Mouse (Mus musculus): Measurements from ENCODE around the gene Steap4. TPM values are rescaled to one million over a fixed set of nuclear protein-coding genes. Genes with fewer than 3 reads are reported as not detected.

The Steap4 gene
- total RNA-seq (2014; rRNA removed): 0.23 and 0.43 TPM in 2 replicates
- polyA plus RNA-seq (2015; fragmentation: Nextera tagmentation; extraction: Ambion mirVana): 0.33 and 0.46 TPM in 2 replicates

DNA sequence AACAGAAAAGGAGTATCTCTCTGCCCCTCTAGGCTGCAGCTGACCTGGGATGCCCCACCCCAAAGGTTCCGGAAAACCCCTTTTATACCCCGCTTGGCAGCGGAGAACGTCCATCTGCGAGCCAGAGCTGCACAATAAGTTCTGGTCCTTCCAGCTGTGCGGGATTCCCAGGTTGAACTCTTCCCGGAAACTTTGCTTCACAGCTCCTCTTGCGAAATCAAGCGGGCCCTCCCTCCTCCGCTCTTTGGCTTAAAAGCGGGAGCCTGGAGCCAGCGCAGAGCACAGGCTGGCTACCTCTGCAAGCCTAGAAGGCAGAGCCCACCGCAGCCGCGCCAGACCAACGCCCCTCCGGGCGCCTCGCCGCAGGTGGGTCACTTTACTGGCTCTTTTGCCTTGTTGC lies at the start of gene Steap4:
Gene Steap4 (plus strand): TSS at position 282 of the 400 bp plus-strand sequence.
- H3K4me1 ChIP-seq (ENCODE audit: insufficient read depth): no peaks in the 10 kb centered on the region
- no peaks in the 10 kb centered on the region for H3K36me3 ChIP-seq (ENCODE audit: insufficient read depth)
- 7% methylated on average over 20 of the region's 20 CpGs for WGBS
- H3K27ac ChIP-seq (ENCODE audit: low read depth, low read length): no peak within 1 kb of the TSS
- H3K4me3 ChIP-seq (ENCODE audit: low read depth, low read length): no peak within 1 kb of the TSS
- no peaks in the 10 kb centered on the region for H3K27me3 ChIP-seq (ENCODE audit: insufficient read depth, low read length)
- no peak for TF ChIP-seq CTCF (IDR thresholded peaks at IDR 0.05; ENCODE audit: low read depth)
- DNase-seq: no peak
- H3K9ac ChIP-seq: no peak within 1 kb of the TSS
- no peaks in the 10 kb centered on the region for H3K9me3 ChIP-seq (ENCODE audit: low read length)
- peak within 1 kb of the TSS; percentile 40 for H3K4me2 ChIP-seq (ENCODE audit: low read depth)
- no peak for ATAC-seq

DNA sequence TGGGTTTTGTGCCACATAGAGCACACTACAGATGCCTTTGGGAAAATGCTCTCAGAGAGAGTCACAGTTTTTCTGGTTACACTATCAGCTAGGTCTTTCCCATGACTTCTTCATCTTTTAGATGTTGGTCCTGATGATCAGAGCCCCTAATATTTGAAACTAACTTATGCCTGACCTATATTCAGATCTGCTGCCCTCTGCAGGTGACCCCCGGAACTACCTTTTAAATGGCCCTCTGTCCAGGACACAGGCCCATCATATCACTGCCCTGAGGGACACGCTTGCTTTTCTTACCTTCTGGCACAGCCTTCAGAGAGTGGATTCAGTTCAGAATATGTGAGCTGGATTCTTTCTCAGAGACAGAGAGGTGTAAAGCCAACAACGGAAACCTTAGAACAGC lies 48.3 kb upstream of the Steap4 start:
- ATAC-seq: no peak
- no peak overlapping the region for H3K4me2 ChIP-seq (ENCODE audit: low read depth)
- 69% methylated on average over 3 of the region's 3 CpGs for WGBS
- no peaks in the 10 kb centered on the region for H3K27me3 ChIP-seq (ENCODE audit: insufficient read depth, low read length)
- H3K4me1 ChIP-seq (ENCODE audit: insufficient read depth): no peaks in the 10 kb centered on the region
- TF ChIP-seq CTCF (IDR thresholded peaks at IDR 0.05; ENCODE audit: low read depth): peak; percentile 10; the same call in 1 of the 2 replicates
- DNase-seq: no peak
- no peaks in the 10 kb centered on the region for H3K36me3 ChIP-seq (ENCODE audit: insufficient read depth)
- no peak overlapping the region for H3K4me3 ChIP-seq (ENCODE audit: low read depth, low read length)
- no peak overlapping the region for H3K27ac ChIP-seq (ENCODE audit: low read depth, low read length)
- H3K9me3 ChIP-seq (ENCODE audit: low read length): no peaks in the 10 kb centered on the region
- no peak overlapping the region for H3K9ac ChIP-seq

DNA sequence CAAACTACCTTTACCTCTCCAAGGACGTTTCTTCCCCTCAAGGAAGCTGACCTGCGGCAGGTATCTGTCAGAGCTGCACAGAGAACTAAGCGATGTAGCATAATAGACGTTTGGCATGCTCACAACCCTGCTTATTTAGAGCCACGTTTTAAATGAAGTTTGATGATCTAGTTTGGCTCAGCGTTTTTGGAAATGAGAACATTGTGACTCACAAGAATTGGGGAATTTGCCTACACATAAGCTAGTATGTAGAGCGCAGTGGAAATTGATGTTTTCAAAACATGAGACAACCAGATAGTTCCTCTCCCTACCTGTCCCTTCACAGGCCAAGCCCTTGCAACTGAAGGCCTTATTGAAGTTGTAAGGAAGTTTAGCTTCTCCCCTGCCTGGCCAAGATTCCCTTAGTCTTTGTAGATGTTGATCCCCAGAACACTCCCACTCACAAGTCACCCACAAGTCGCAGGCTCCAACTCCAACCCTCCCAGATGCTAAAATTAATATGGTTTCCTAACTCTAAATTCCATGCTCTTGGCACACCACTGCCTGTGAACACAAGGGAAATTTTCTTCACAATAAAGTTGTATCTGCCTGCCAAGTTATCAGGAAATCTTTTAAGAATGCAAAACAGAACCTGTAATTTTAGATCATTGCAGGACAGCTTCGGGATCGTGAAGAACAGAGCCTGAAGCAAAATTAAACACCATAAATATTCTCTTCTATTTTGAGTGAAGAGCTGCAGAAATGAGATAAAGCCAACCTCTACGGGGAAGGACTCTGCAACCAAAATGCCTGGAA lies 42.6 kb upstream of the Steap4 start:
- H3K27ac ChIP-seq (ENCODE audit: low read depth, low read length): no peak overlapping the region
- 78% methylated on average over 11 of the region's 11 CpGs for WGBS
- TF ChIP-seq CTCF (IDR thresholded peaks at IDR 0.05; ENCODE audit: low read depth): no peak
- ATAC-seq: no peak
- no peaks in the 10 kb centered on the region for H3K27me3 ChIP-seq (ENCODE audit: insufficient read depth, low read length)
- no peak overlapping the region for H3K4me3 ChIP-seq (ENCODE audit: low read depth, low read length)
- H3K4me1 ChIP-seq (ENCODE audit: insufficient read depth): no peaks in the 10 kb centered on the region
- H3K9me3 ChIP-seq (ENCODE audit: low read length): no peaks in the 10 kb centered on the region
- no peak for DNase-seq
- H3K36me3 ChIP-seq (ENCODE audit: insufficient read depth): no peaks in the 10 kb centered on the region
- H3K9ac ChIP-seq: no peak overlapping the region
- no peak overlapping the region for H3K4me2 ChIP-seq (ENCODE audit: low read depth)

- WGBS: 87% methylated on average over 5 of the region's 5 CpGs
- H3K9ac ChIP-seq: no peak overlapping the region
- no peaks in the 10 kb centered on the region for H3K4me1 ChIP-seq (ENCODE audit: insufficient read depth)
- H3K27me3 ChIP-seq (ENCODE audit: insufficient read depth, low read length): no peaks in the 10 kb centered on the region
- DNase-seq (no peak), ATAC-seq (no peak)
- H3K9me3 ChIP-seq (ENCODE audit: low read length): no peaks in the 10 kb centered on the region
- H3K36me3 ChIP-seq (ENCODE audit: insufficient read depth): no peaks in the 10 kb centered on the region
- no peak overlapping the region for H3K4me2 ChIP-seq (ENCODE audit: low read depth)
- no peak overlapping the region for H3K4me3 ChIP-seq (ENCODE audit: low read depth, low read length)
- no peak for TF ChIP-seq CTCF (IDR thresholded peaks at IDR 0.05; ENCODE audit: low read depth)
- no peak overlapping the region for H3K27ac ChIP-seq (ENCODE audit: low read depth, low read length)
Observed at GRCm38 (mm10) chr5:7918296-7918579, 42.0 kb upstream of the Steap4 start.

- DNase-seq: no peak
- H3K4me1 ChIP-seq (ENCODE audit: insufficient read depth): no peaks in the 10 kb centered on the region
- H3K27me3 ChIP-seq (ENCODE audit: insufficient read depth, low read length): no peaks in the 10 kb centered on the region
- no peak overlapping the region for H3K27ac ChIP-seq (ENCODE audit: low read depth, low read length)
- no peak for ATAC-seq
- no peak overlapping the region for H3K9ac ChIP-seq
- 87% methylated on average over 2 of the region's 2 CpGs for WGBS
- TF ChIP-seq CTCF (IDR thresholded peaks at IDR 0.05; ENCODE audit: low read depth): no peak
- no peak overlapping the region for H3K4me2 ChIP-seq (ENCODE audit: low read depth)
- no peaks in the 10 kb centered on the region for H3K9me3 ChIP-seq (ENCODE audit: low read length)
- H3K36me3 ChIP-seq (ENCODE audit: insufficient read depth): no peaks in the 10 kb centered on the region
- no peak overlapping the region for H3K4me3 ChIP-seq (ENCODE audit: low read depth, low read length)
Observed at GRCm38 (mm10) chr5:7919681-7920080, 40.6 kb upstream of the Steap4 start.

GRCm38 (mm10) chr5:7922751-7923150 lies 37.5 kb upstream of the Steap4 start:
- Histone ChIP-seq H3K9ac (no peak overlapping the region), H3K36me3 (ENCODE audit: insufficient read depth) (no peaks in the 10 kb centered on the region), H3K4me1 (ENCODE audit: insufficient read depth) (no peaks in the 10 kb centered on the region), H3K4me3 (ENCODE audit: low read depth, low read length) (no peak overlapping the region), H3K9me3 (ENCODE audit: low read length) (no peaks in the 10 kb centered on the region), H3K27me3 (ENCODE audit: insufficient read depth, low read length) (no peaks in the 10 kb centered on the region), H3K4me2 (ENCODE audit: low read depth) (no peak overlapping the region), H3K27ac (ENCODE audit: low read depth, low read length) (no peak overlapping the region)
- DNase-seq (no peak), ATAC-seq (no peak)
- 85% methylated on average over 1 of the region's 1 CpGs for WGBS
- no peak for TF ChIP-seq CTCF (IDR thresholded peaks at IDR 0.05; ENCODE audit: low read depth)

DNA sequence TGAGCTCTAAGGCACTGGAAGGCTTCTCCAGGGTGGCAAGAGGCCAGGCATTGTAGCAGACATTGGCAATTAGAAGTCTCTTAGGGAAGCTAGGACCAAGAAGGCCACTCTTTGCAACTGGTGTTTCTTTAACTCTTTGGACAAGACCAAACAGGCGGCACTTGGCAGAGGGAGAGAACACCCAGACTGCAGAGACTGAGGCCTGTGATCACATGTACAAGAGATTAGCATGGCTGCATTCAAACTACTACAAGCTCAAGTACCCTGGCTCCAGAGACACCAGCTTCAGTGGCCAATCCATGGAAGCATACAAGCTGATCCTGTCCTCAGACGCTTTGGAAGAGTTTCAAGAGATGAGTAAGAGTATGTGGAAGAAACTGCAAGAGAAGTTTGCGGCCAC lies 36.6 kb upstream of the Steap4 start:
- DNase-seq (no peak), ATAC-seq (no peak)
- TF ChIP-seq CTCF (IDR thresholded peaks at IDR 0.05; ENCODE audit: low read depth): no peak
- no peak overlapping the region for H3K27ac ChIP-seq (ENCODE audit: low read depth, low read length)
- no peak overlapping the region for H3K4me3 ChIP-seq (ENCODE audit: low read depth, low read length)
- no peaks in the 10 kb centered on the region for H3K27me3 ChIP-seq (ENCODE audit: insufficient read depth, low read length)
- H3K4me1 ChIP-seq (ENCODE audit: insufficient read depth): no peaks in the 10 kb centered on the region
- no peak overlapping the region for H3K9ac ChIP-seq
- H3K9me3 ChIP-seq (ENCODE audit: low read length): no peaks in the 10 kb centered on the region
- WGBS: 87% methylated on average over 3 of the region's 3 CpGs
- no peaks in the 10 kb centered on the region for H3K36me3 ChIP-seq (ENCODE audit: insufficient read depth)
- no peak overlapping the region for H3K4me2 ChIP-seq (ENCODE audit: low read depth)
